Mouse (Mus musculus): ENCODE results near the gene Abraxas2.

- TF ChIP-seq CTCF (IDR thresholded peaks at IDR 0.05; ENCODE audit: borderline replicate concordance, extremely low read depth, insufficient read depth, insufficient read length) (no peak), POLR2A (IDR thresholded peaks at IDR 0.05; ENCODE audit: borderline replicate concordance, extremely low read depth, insufficient read depth, insufficient read length, poor library complexity, severe bottlenecking) (no peak)
These were observed 37.3 kb downstream of the Abraxas2 start for GRCm38 (mm10) chr7:132896206-132896815.
